In the genomic region with DNA sequence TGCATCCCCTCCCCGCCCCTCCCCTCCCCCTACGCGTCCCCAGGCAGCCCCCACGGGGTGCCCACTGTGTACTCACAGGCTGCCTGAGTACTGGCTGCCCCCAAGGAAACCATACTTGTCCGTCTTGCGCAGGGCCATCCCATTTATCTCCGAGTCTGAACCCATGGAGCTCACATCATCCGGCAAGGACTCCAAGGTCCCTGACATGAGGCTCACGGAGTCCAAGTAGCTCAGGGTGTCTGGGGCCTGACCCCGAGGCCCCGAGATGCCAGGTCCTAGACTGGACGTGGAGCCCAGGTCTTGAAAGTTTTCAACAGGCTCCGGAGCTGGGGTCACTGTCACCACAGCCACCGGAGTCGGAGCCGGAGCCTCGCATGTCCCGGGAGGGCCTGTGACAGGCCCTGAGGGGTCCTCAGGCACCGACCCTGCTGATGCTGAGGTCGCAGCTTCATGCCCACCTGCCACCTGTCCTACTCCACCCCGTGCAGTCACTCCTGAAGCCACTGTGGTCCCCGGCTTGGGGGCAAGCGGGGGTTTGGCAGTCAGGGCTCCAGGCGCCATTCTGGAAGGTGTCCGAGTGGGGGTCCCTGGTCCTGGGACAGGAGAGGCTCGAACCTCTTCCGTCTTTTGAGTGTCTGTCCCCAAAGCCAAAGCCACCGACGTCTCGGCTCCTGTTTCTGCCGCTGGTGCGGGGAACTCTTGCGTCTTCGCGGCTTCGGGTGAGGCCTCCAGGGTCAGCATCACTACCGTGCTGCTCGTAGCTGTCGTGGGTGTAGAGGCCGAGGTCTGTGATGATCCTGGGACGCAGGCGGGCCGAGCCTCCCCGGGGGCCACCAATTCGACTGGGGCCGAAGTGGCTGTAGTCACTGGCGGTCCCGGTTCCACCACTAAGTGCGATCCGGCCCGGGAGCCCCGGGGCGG, we compare ENCODE assay signal across 8 mouse cellular contexts. TPM values are rescaled to one million over a fixed set of nuclear protein-coding genes. Genes with fewer than 3 reads are reported as not detected.
A peak's percentile ranks its signal among the peaks of the same experiment; 100 is the strongest.
DNase-seq lines count a peak whose midpoint lies in the region; ATAC-seq and TF ChIP-seq lines count a peak whose summit lies in the region.

No protein-coding gene starts in this region.

- intact Hi-C loops in left cerebral cortex, postnatal 4 days (cut with DNase I) = no loop called here
- intact Hi-C loops in gastrocnemius, postnatal 36 days (cut with DNase I) = no loop called here

- H3K9me3 ChIP-seq in forebrain, embryonic 15.5 days = no peaks in the 10 kb centered on the region
- no peaks in the 10 kb centered on the region for H3K9me3 ChIP-seq in limb, embryonic 12.5 days
- H3K9me3 ChIP-seq in midbrain, postnatal 0 days (ENCODE audit: low read length) = no peaks in the 10 kb centered on the region

- peaks cover 44% of the 10 kb centered on the region for H3K4me1 ChIP-seq in forebrain, embryonic 15.5 days
- peaks cover 29% of the 10 kb centered on the region for H3K4me1 ChIP-seq in limb, embryonic 12.5 days (replicated peaks)
- peaks cover 6% of the 10 kb centered on the region for H3K4me1 ChIP-seq in midbrain, postnatal 0 days (ENCODE audit: insufficient read depth, low read length)

- no peaks in the 10 kb centered on the region for H3K27me3 ChIP-seq in forebrain, embryonic 15.5 days
- no peaks in the 10 kb centered on the region for H3K27me3 ChIP-seq in limb, embryonic 12.5 days
- H3K27me3 ChIP-seq in midbrain, postnatal 0 days (ENCODE audit: insufficient read depth, low read length) = no peaks in the 10 kb centered on the region

- peak overlapping the region; percentile 96 for H3K4me2 ChIP-seq in forebrain, embryonic 15.5 days (replicated peaks)
- peak overlapping the region; percentile 97 for H3K4me2 ChIP-seq in limb, embryonic 12.5 days
- H3K4me2 ChIP-seq in midbrain, postnatal 0 days (ENCODE audit: low read depth, low read length, poor library complexity, severe bottlenecking) = peak overlapping the region; percentile 99

- peak overlapping the region; percentile 90 for H3K9ac ChIP-seq in forebrain, embryonic 15.5 days (replicated peaks)
- peak overlapping the region; percentile 96 for H3K9ac ChIP-seq in limb, embryonic 12.5 days (replicated peaks)
- H3K9ac ChIP-seq in midbrain, postnatal 0 days (replicated peaks; ENCODE audit: low read length, poor library complexity, severe bottlenecking) = peak overlapping the region; percentile 63

- H3K36me3 ChIP-seq in forebrain, embryonic 15.5 days = peaks cover 16% of the 10 kb centered on the region
- peaks cover 30% of the 10 kb centered on the region for H3K36me3 ChIP-seq in limb, embryonic 12.5 days
- H3K36me3 ChIP-seq in midbrain, postnatal 0 days (ENCODE audit: insufficient read depth, low read length) = peaks cover 12% of the 10 kb centered on the region

- H3K27ac ChIP-seq in forebrain, embryonic 15.5 days (replicated peaks) = peak overlapping the region; percentile 73
- H3K27ac ChIP-seq in limb, embryonic 12.5 days = peak overlapping the region; percentile 92
- H3K27ac ChIP-seq in midbrain, postnatal 0 days (ENCODE audit: low read depth, low read length) = peak overlapping the region; percentile 62; the same call in 1 of the 2 replicates

- TF ChIP-seq CTCF in midbrain, postnatal 0 days (IDR thresholded peaks at IDR 0.05) = no peak

- no peak for ATAC-seq in forebrain, embryonic 15.5 days (replicated peaks)
- 0 out of 2 replicates have a peak, but pooled peaks have one; percentile 4 for ATAC-seq in limb, embryonic 12.5 days (ENCODE audit: insufficient number of reproducible peaks, insufficient read depth, low FRiP score, low TSS enrichment, low read depth)
- 0 out of 2 replicates have a peak, but pooled peaks have one; percentile 0 for ATAC-seq in midbrain, postnatal 0 days (ENCODE audit: low FRiP score)

- peak; percentile 55 to 63 for DNase-seq in thymus, adult 18-20 months
- DNase-seq in thymus, postnatal 4 days = no peak
- DNase-seq in cerebellum, adult 9-10 months = peak; percentile 72
- DNase-seq in midbrain, postnatal 0 days (ENCODE audit: low spot score) = no peak
- DNase-seq in left cerebral cortex, postnatal 4 days = no peak
- no peak for DNase-seq in gastrocnemius, postnatal 36 days

- WGBS in forebrain, embryonic 15.5 days = under 1% methylated on average over 47 of the region's 53 CpGs
- WGBS in limb, embryonic 12.5 days = under 1% methylated on average over 53 of the region's 53 CpGs
- under 1% methylated on average over 53 of the region's 53 CpGs for WGBS in midbrain, postnatal 0 days

- H3K4me3 ChIP-seq in forebrain, embryonic 15.5 days = peak overlapping the region; percentile 97
- H3K4me3 ChIP-seq in limb, embryonic 12.5 days (replicated peaks) = peak overlapping the region; percentile 96
- H3K4me3 ChIP-seq in midbrain, postnatal 0 days (ENCODE audit: low read depth, low read length) = peak overlapping the region; percentile 56

RNA-seq across cellular contexts. Expression of a gene that starts 0.6 kb away (rescaled TPM):
- polyA plus RNA-seq in forebrain, embryonic 15.5 days (2015; fragmentation: Nextera tagmentation; extraction: Ambion mirVana) = 33.6 and 35.1 TPM in 2 replicates
- 40.9 and 45.3 TPM in 2 replicates for polyA plus RNA-seq in limb, embryonic 12.5 days (2016; fragmentation: Nextera tagmentation; extraction: Ambion mirVana)
- 70.2 and 72.3 TPM in 2 replicates for total RNA-seq in midbrain, postnatal 0 days (2014; rRNA removed)
- 24.5 and 28.7 TPM in 2 replicates for polyA plus RNA-seq in midbrain, postnatal 0 days (2015; fragmentation: Nextera tagmentation; extraction: Ambion mirVana)
- 10 to 100 TPM; 73.8 to 78.8 TPM for total RNA-seq in left cerebral cortex, postnatal 4 days (2021)
- 10 to 100 TPM; 25.4 to 31.3 TPM for total RNA-seq in gastrocnemius, postnatal 36 days (2021)

RNA-seq across cellular contexts. Expression of a gene that starts 1.1 kb away (rescaled TPM):
- polyA plus RNA-seq in forebrain, embryonic 15.5 days (2015; fragmentation: Nextera tagmentation; extraction: Ambion mirVana) = 6.1 and 6.3 TPM in 2 replicates
- polyA plus RNA-seq in limb, embryonic 12.5 days (2016; fragmentation: Nextera tagmentation; extraction: Ambion mirVana) = 142 and 145 TPM in 2 replicates
- 0.90 and 1.4 TPM in 2 replicates for total RNA-seq in midbrain, postnatal 0 days (2014; rRNA removed)
- 1.5 and 2.2 TPM in 2 replicates for polyA plus RNA-seq in midbrain, postnatal 0 days (2015; fragmentation: Nextera tagmentation; extraction: Ambion mirVana)
- total RNA-seq in left cerebral cortex, postnatal 4 days (2021) = 1 to 10 TPM in 1 of 2 experiments, not detected in 1; 1.2 TPM
- over 10,000 TPM; 37,212 to 46,634 TPM for total RNA-seq in gastrocnemius, postnatal 36 days (2021)

RNA-seq across cellular contexts. Expression of a gene that starts 11.8 kb away (rescaled TPM):
- polyA plus RNA-seq in forebrain, embryonic 15.5 days (2015; fragmentation: Nextera tagmentation; extraction: Ambion mirVana) = 86.7 and 91.5 TPM in 2 replicates
- polyA plus RNA-seq in limb, embryonic 12.5 days (2016; fragmentation: Nextera tagmentation; extraction: Ambion mirVana) = 86.5 and 91.8 TPM in 2 replicates
- total RNA-seq in midbrain, postnatal 0 days (2014; rRNA removed) = 85.7 and 103 TPM in 2 replicates
- 62.6 and 64.8 TPM in 2 replicates for polyA plus RNA-seq in midbrain, postnatal 0 days (2015; fragmentation: Nextera tagmentation; extraction: Ambion mirVana)
- total RNA-seq in left cerebral cortex, postnatal 4 days (2021) = 10 to 100 TPM; 65.8 to 78.8 TPM
- total RNA-seq in gastrocnemius, postnatal 36 days (2021) = 10 to 100 TPM; 24.1 to 28.0 TPM

RNA-seq across cellular contexts. Expression of a gene that starts 25.2 kb away (rescaled TPM):
- 70.7 and 71.5 TPM in 2 replicates for polyA plus RNA-seq in forebrain, embryonic 15.5 days (2015; fragmentation: Nextera tagmentation; extraction: Ambion mirVana)
- polyA plus RNA-seq in limb, embryonic 12.5 days (2016; fragmentation: Nextera tagmentation; extraction: Ambion mirVana) = 61.9 and 65.5 TPM in 2 replicates
- 37.4 and 39.6 TPM in 2 replicates for total RNA-seq in midbrain, postnatal 0 days (2014; rRNA removed)
- 32.3 TPM in 2 replicates for polyA plus RNA-seq in midbrain, postnatal 0 days (2015; fragmentation: Nextera tagmentation; extraction: Ambion mirVana)
- 10 to 100 TPM; 28.4 to 28.8 TPM for total RNA-seq in left cerebral cortex, postnatal 4 days (2021)
- 1 to 10 TPM; 3.6 to 4.2 TPM for total RNA-seq in gastrocnemius, postnatal 36 days (2021)

RNA-seq across cellular contexts. Expression of a gene that starts 25.3 kb away (rescaled TPM):
- polyA plus RNA-seq in forebrain, embryonic 15.5 days (2015; fragmentation: Nextera tagmentation; extraction: Ambion mirVana) = 21.8 and 27.8 TPM in 2 replicates
- 34.1 and 35.9 TPM in 2 replicates for polyA plus RNA-seq in limb, embryonic 12.5 days (2016; fragmentation: Nextera tagmentation; extraction: Ambion mirVana)
- total RNA-seq in midbrain, postnatal 0 days (2014; rRNA removed) = 0.22 and 3.7 TPM in 2 replicates
- 4.2 and 5.3 TPM in 2 replicates for polyA plus RNA-seq in midbrain, postnatal 0 days (2015; fragmentation: Nextera tagmentation; extraction: Ambion mirVana)
- 1 to 10 TPM; 7.9 to 8.8 TPM for total RNA-seq in left cerebral cortex, postnatal 4 days (2021)
- 1 to 10 TPM; 1.4 to 2.4 TPM for total RNA-seq in gastrocnemius, postnatal 36 days (2021)

Comparison
In these comparisons a context has a peak if more than half of its experiments do, and no peak if none do; other contexts are left out.
1. DNase-seq: peak in thymus, adult 18-20 months (2 of 2) and cerebellum, adult 9-10 months (single experiment); none in thymus, postnatal 4 days (single experiment), midbrain, postnatal 0 days (single experiment), left cerebral cortex, postnatal 4 days (single experiment) and gastrocnemius, postnatal 36 days (0 of 2).
2. RNA of a gene that starts 1.1 kb away (total RNA-seq): 37,212 to 46,634 TPM in gastrocnemius, postnatal 36 days; 0.90 to 1.4 TPM in midbrain, postnatal 0 days and 1.2 TPM in left cerebral cortex, postnatal 4 days; every median in the first group is over 1,000 times any median in the second.
3. Peak in every context shown above with its lines, with median percentiles within 50 percentile points of each other: H3K27ac ChIP-seq, H3K4me2 ChIP-seq, H3K4me3 ChIP-seq and H3K9ac ChIP-seq.